Mouse (Mus musculus) heart, embryonic 14.5 days (tissue): Measurements from ENCODE around the gene Ran. TPM values are rescaled to one million over a fixed set of nuclear protein-coding genes. Genes with fewer than 3 reads are reported as not detected.
"Not testable (repeated sequence)": the region's sequence is repeated elsewhere in the genome, so short reads cannot be mapped to it uniquely, and the experiment has no call there.

Source experiments
- ATAC-seq: fragments of 200-750 bp; cut with Nextera tagmentation; 2 replicates; pipeline ENCODE4 v1.8.0; 2017; ENCODE audit warnings: low read depth, moderate TSS enrichment; ENCODE audit not compliant: insufficient number of reproducible peaks, insufficient read depth, low FRiP score
- H3K27ac ChIP-seq, 2 experiments: fragments of 200-500 bp in 1 of 2; fragments of 300-500 bp in 1 of 2; sonication (generic) in 1 of 2; replicated peaks in 1 of 2; 2 replicates each; pipeline ENCODE4 v1.5.1; 2012 to 2014; ENCODE audit warnings: low read depth in 2 of 2, low read length in 2 of 2, control low read depth in 1 of 2, mild to moderate bottlenecking in 1 of 2, mixed read lengths in 1 of 2; ENCODE audit not compliant: control insufficient read depth in 1 of 2, insufficient read depth in 1 of 2
- H3K27me3 ChIP-seq: fragments of 300-500 bp; sonication (generic); 2 replicates; pipeline ENCODE4 v1.6.1; 2014; ENCODE audit warnings: mild to moderate bottlenecking, low read length, control low read depth; ENCODE audit not compliant: control insufficient read depth, insufficient read depth
- H3K36me3 ChIP-seq: fragments of 300-500 bp; sonication (generic); 2 replicates; pipeline ENCODE4 v1.6.1; 2014; ENCODE audit warnings: mild to moderate bottlenecking, control low read depth, low read length, mixed read lengths; ENCODE audit not compliant: control insufficient read depth, insufficient read depth
- H3K4me1 ChIP-seq, 2 experiments: fragments of 200-500 bp in 1 of 2; fragments of 300-500 bp in 1 of 2; sonication (generic) in 1 of 2; 2 replicates each; pipeline ENCODE4 v1.6.1; 2012 to 2014; ENCODE audit warnings: low read length in 2 of 2, control low read depth in 1 of 2, mixed read lengths in 1 of 2; ENCODE audit not compliant: control insufficient read depth in 2 of 2, insufficient read depth in 2 of 2
- H3K4me2 ChIP-seq: fragments of 300-500 bp; sonication (generic); 2 replicates; pipeline ENCODE4 v1.6.1; 2014; ENCODE audit warnings: mild to moderate bottlenecking, low read length
- H3K4me3 ChIP-seq, 2 experiments: fragments of 200-500 bp in 1 of 2; fragments of 300-500 bp in 1 of 2; sonication (generic) in 1 of 2; 2 replicates each; pipeline ENCODE4 v1.5.1; 2012 to 2014; ENCODE audit warnings: low read length in 2 of 2, mild to moderate bottlenecking in 2 of 2, control low read depth in 1 of 2, low read depth in 1 of 2, moderate library complexity in 1 of 2; ENCODE audit not compliant: control insufficient read depth in 1 of 2, insufficient read depth in 1 of 2
- H3K9ac ChIP-seq: fragments of 300-500 bp; sonication (generic); 2 replicates; pipeline ENCODE4 v1.6.1; 2014; ENCODE audit warnings: mild to moderate bottlenecking, low read length
- H3K9me3 ChIP-seq: fragments of 300-500 bp; sonication (generic); 2 replicates; pipeline ENCODE4 v1.6.1; 2016; ENCODE audit warnings: low read length, control low read depth; ENCODE audit not compliant: control insufficient read depth
- WGBS: fragments of 180-500 bp; shearing (Covaris S2); extraction: QIAGEN DNeasy Blood & Tissue Kit; methylation state at CpG from one replicate; pipeline ENCODE4 v1.1.7; 2014; 5-methylcytosine and 5-hydroxymethylcytosine counted together
- polyA plus RNA-seq: library from polyadenylated mRNA; unstranded; fragments of >200 nt; fragmentation: Nextera tagmentation; extraction: Ambion mirVana; gene quantifications from 2 replicates; pipeline ENCODE4 v1.2.1, GENCODE M21; 2014

The Ran gene
- polyA plus RNA-seq: 333 and 339 TPM in 2 replicates

GRCm38 (mm10) chr5:129019497-129020299, at the start of gene Ran:
Gene Ran, plus strand, starts transcription at chr5:129020069.
- ATAC-seq: peak; percentile 93
- H3K27me3 ChIP-seq: no peaks in the 10 kb centered on the region
- H3K4me3 ChIP-seq: peak within 1 kb of the TSS; percentile 86 to 92
- peaks cover 2 to 11% of the 10 kb centered on the region in 2 experiments; a peak in 2 of 4 replicates for H3K4me1 ChIP-seq
- under 1% methylated on average over 88 of the region's 102 CpGs for whole genome bisulfite sequencing
- peak within 1 kb of the TSS; percentile 83 for H3K4me2 ChIP-seq
- H3K9me3 ChIP-seq: no peaks in the 10 kb centered on the region
- H3K27ac ChIP-seq: peak within 1 kb of the TSS; percentile 95 to 98
- peaks cover 34% of the 10 kb centered on the region for H3K36me3 ChIP-seq
- peak within 1 kb of the TSS; percentile 93 for H3K9ac ChIP-seq

DNA sequence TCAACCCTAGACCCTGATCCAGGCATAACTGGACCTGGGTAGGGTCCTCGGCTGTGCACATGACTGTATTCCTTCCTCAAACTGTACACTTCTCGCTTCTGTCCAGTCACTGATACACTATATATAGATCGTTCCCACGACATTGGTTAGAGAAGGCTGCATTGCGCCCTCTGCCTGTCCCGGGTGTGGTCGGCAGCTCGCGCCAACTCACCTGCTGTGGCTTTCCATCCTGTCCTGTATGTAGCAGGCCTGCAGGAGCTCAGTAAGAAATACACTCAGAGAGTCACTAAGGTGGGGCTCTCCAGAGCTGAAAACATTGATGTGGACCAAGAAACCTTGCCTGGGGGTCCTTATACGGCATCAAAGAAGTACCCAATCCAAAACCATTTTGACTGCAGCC, 49.0 kb upstream of the Ran start:
- ATAC-seq: no peak
- Histone ChIP-seq H3K4me1 (no peaks in the 10 kb centered on the region), H3K9ac (no peak overlapping the region), H3K9me3 (no peaks in the 10 kb centered on the region), H3K4me3 (no peak overlapping the region), H3K27ac (no peak overlapping the region), H3K4me2 (peak overlapping the region; percentile 34), H3K36me3 (no peaks in the 10 kb centered on the region), H3K27me3 (no peaks in the 10 kb centered on the region)
- 54% methylated on average over 10 of the region's 10 CpGs for WGBS

DNA sequence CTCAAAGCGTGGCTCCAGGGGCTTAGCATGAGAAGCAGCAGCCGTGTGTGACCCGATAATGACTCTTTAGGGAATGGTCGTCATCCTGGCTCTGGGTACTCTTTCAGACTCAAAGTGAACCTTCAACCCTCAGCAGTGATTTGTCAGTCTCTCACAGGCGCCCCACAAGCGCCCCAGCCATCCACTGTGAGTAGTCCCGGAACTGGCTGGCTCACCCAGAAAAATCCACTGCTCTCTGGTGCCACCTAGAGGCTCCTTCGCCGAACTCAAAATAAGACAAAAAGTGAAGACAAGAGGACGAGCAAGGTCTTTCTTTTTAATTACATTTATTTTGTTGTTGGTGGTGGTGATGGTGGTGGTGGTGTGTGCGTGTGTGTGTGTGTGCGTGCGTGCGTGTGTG, 48.6 kb upstream of the Ran start:
- WGBS: 17% methylated on average over 14 of the region's 14 CpGs
- Histone ChIP-seq H3K4me2 (peak overlapping the region; percentile 34), H3K9me3 (no peaks in the 10 kb centered on the region), H3K9ac (no peak overlapping the region), H3K4me3 (no peak overlapping the region), H3K4me1 (no peaks in the 10 kb centered on the region), H3K36me3 (no peaks in the 10 kb centered on the region), H3K27me3 (no peaks in the 10 kb centered on the region), H3K27ac (no peak overlapping the region)
- no peak for ATAC-seq

DNA sequence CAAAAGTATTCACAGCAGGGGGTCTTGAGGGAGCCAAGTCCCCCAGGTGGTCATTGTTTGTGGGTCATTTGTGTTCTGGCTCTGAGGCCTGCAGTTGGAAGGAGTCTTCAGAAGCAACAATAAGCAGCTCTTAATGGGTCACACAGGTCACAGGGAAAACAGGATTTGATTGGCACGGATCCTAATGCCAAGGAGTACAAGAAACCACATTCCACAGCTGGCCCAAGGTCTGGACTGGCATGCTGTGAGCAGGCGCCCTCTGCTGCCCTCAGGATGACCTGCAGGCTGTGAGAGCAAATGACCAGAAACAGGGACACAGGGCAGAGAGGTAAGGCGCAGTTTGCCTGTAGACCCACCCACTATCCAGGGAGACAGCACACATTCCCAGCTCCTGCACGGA, 43.6 kb upstream of the Ran start:
- H3K4me2 ChIP-seq: no peak overlapping the region
- no peaks in the 10 kb centered on the region for H3K4me1 ChIP-seq
- no peak overlapping the region for H3K27ac ChIP-seq
- ATAC-seq: no peak
- no peaks in the 10 kb centered on the region for H3K36me3 ChIP-seq
- no peaks in the 10 kb centered on the region for H3K27me3 ChIP-seq
- H3K9me3 ChIP-seq: no peaks in the 10 kb centered on the region
- H3K4me3 ChIP-seq: no peak overlapping the region
- WGBS: 34% methylated on average over 4 of the region's 4 CpGs
- no peak overlapping the region for H3K9ac ChIP-seq

DNA sequence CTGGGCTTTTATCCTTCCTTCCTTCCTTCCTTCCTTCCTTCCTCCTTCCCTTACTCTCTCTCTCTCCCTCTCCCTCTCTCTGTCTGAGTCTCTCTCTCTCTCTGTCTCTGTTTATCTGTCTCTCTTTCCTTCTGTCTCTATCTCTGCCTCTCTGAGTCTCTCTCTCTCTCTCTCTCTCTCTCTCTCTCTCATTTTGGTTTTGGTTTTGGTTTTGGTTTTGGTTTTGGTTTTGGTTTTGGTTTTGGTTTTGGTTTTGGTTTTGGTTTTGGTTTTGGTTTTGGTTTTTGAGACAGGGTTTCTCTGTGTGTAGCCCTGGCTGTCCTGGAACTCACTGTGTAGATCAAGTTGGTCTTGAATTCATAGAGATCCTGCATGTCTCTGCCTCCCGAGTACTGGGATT, 42.4 kb upstream of the Ran start:
- H3K4me2 ChIP-seq, H3K36me3 ChIP-seq, H3K9ac ChIP-seq, H3K4me3 ChIP-seq, H3K4me1 ChIP-seq, H3K27me3 ChIP-seq, H3K27ac ChIP-seq, H3K9me3 ChIP-seq, ATAC-seq: not testable (repeated sequence)
- WGBS: 58% methylated on average over 1 of the region's 1 CpGs

GRCm38 (mm10) chr5:128978957-128979356, 40.9 kb upstream of the Ran start:
- H3K4me1 ChIP-seq: no peaks in the 10 kb centered on the region
- WGBS: 94% methylated on average over 7 of the region's 7 CpGs
- no peak overlapping the region for H3K4me2 ChIP-seq
- H3K27me3 ChIP-seq: no peaks in the 10 kb centered on the region
- H3K4me3 ChIP-seq: no peak overlapping the region
- no peaks in the 10 kb centered on the region for H3K36me3 ChIP-seq
- no peak overlapping the region for H3K27ac ChIP-seq
- no peak for ATAC-seq
- H3K9ac ChIP-seq: no peak overlapping the region
- no peaks in the 10 kb centered on the region for H3K9me3 ChIP-seq

- no peak for ATAC-seq
- Histone ChIP-seq H3K9ac (no peak overlapping the region), H3K36me3 (peaks cover 14% of the 10 kb centered on the region), H3K9me3 (no peaks in the 10 kb centered on the region), H3K4me2 (no peak overlapping the region), H3K27ac (no peak overlapping the region), H3K27me3 (no peaks in the 10 kb centered on the region), H3K4me3 (no peak overlapping the region), H3K4me1 (no peaks in the 10 kb centered on the region)
- 56% methylated on average over 7 of the region's 7 CpGs for WGBS
These were observed 39.0 kb upstream of the Ran start for GRCm38 (mm10) chr5:128980857-128981256.

DNA sequence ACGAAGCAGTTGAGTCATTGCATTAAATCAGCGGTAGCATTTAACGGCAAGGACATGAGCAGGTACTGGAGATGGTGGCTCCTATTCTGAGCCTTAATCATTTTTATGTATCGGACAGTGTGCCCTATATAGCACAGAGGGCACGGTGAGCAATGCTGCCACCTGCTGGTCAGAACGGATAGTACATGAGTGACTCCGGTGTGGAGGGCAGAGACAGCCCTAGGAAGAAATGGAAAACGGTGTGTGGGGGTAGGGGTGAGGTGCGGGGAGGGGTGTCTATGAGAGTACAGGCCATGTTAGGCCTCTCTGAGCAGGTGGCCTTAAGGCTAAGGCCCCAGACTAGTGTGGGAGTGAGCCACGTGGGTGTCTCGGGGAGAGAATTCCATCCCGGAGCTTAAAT, 38.3 kb upstream of the Ran start:
- Histone ChIP-seq H3K9me3 (no peaks in the 10 kb centered on the region), H3K27me3 (no peaks in the 10 kb centered on the region), H3K27ac (no peak overlapping the region), H3K4me2 (no peak overlapping the region), H3K36me3 (peaks cover 21% of the 10 kb centered on the region), H3K9ac (no peak overlapping the region), H3K4me1 (no peaks in the 10 kb centered on the region), H3K4me3 (no peak overlapping the region)
- 23% methylated on average over 12 of the region's 12 CpGs for WGBS
- no peak; the same call in 1 of the 2 replicates for ATAC-seq
